Mouse (Mus musculus): Measurements from ENCODE around the gene Pik3cg. TPM values are rescaled to one million over a fixed set of nuclear protein-coding genes. Genes with fewer than 3 reads are reported as not detected.

Gene Pik3cg
- polyA plus RNA-seq (2012) = 3.7 and 4.4 TPM in 2 replicates

GRCm38 (mm10) chr12:32207948-32208891 lies at the start of gene Pik3cg:
Gene Pik3cg, minus strand, starts transcription at chr12:32208659.

Other genes starting within 250 kb of the Pik3cg start
- 40.7 and 54.1 TPM in 2 replicates for gene Prkar2b, start 147.4 kb downstream of the Pik3cg start, polyA plus RNA-seq (2012)
- 24.9 and 27.2 TPM in 2 replicates for gene Ccdc71l, start 170.0 kb upstream of the Pik3cg start, polyA plus RNA-seq (2012)